Mouse (Mus musculus): ENCODE results near the gene Nxf3. TPM values are rescaled to one million over a fixed set of nuclear protein-coding genes. Genes with fewer than 3 reads are reported as not detected.

Gene Nxf3
- total RNA-seq, 2 experiments from 2014 or later: 0.22 TPM; not detected in 1

Other genes with a start within 250 kb of the Nxf3 start
- 1 to 10 TPM; 1.2 to 3.6 TPM for gene Gprasp2, start 246.2 kb downstream of the Nxf3 start, total RNA-seq (2021)
- 1 to 10 TPM; 2.0 to 3.0 TPM for gene Arxes2, start 91.4 kb downstream of the Nxf3 start, total RNA-seq (2021)
- under 1 TPM; 0.81 to 0.86 TPM for gene Arxes1, start 51.9 kb downstream of the Nxf3 start, total RNA-seq (2021)
- under 1 TPM in 1 of 2 experiments, not detected in 1; 0.29 TPM for gene Bex2, start 17.0 kb downstream of the Nxf3 start, total RNA-seq (2021)
- gene Bex4, start 53.7 kb upstream of the Nxf3 start, total RNA-seq (2021): 1 to 10 TPM in 1 of 2 experiments, under 1 TPM in 1; 0.83 to 1.1 TPM
- gene Tceal8, start 87.1 kb upstream of the Nxf3 start, total RNA-seq (2021): 10 to 100 TPM; 20.6 to 23.8 TPM
- gene Tceal5, start 118.6 kb upstream of the Nxf3 start, total RNA-seq (2021): under 1 TPM; 0.50 to 0.94 TPM
- 1 to 10 TPM in 1 of 2 experiments, under 1 TPM in 1; 0.95 to 1.3 TPM for gene Tceal7, start 129.5 kb upstream of the Nxf3 start, total RNA-seq (2021)
- 1 to 10 TPM; 2.0 to 3.6 TPM for gene Bex1, start 130.3 kb upstream of the Nxf3 start, total RNA-seq (2021)
- gene Tceal9, start 159.8 kb upstream of the Nxf3 start, total RNA-seq (2021): 10 to 100 TPM; 31.2 to 36.5 TPM
- gene Bex3, start 185.0 kb upstream of the Nxf3 start, total RNA-seq (2021): 10 to 100 TPM; 12.2 to 17.1 TPM